Mouse (Mus musculus) mouse embryonic stem cell (cell line): Measurements from ENCODE around the gene Col6a5.

Experiments
- in situ Hi-C, 2 experiments: fragments of 300-500 bp; cut with MboI; formaldehyde crosslinking; loops; 1 replicate in 1 of 2; 3 replicates in 1 of 2; pipeline ENCODE4 v1.14.3; 2019 to 2020; ENCODE audit warnings: low sequenced_read_pairs in 2 of 2, low pct_unique_long_range_greater_than_20kb in 1 of 2, mixed read lengths in 1 of 2; ENCODE audit not compliant: unreplicated experiment in 1 of 2

Col6a5 gene

DNA sequence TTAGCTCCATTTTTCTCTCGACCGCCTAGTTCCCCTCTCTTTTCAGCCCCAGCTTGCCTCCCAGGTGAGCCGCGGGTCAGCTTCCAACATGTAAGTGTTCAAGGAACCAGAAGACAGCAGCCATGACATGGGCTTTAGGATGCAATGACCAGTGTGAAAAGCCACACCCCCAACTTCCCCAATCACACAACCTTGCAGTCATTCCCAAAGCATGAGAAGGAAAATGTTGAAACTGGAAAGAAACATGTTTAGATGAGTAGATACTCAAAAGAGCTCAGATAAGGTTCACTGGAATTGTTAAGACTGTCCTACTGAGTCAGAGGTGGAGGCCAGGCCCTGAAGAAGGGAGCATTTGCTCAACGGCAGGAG, 121.3 kb downstream of the Col6a5 start:
- in situ Hi-C loops = no loop called here

DNA sequence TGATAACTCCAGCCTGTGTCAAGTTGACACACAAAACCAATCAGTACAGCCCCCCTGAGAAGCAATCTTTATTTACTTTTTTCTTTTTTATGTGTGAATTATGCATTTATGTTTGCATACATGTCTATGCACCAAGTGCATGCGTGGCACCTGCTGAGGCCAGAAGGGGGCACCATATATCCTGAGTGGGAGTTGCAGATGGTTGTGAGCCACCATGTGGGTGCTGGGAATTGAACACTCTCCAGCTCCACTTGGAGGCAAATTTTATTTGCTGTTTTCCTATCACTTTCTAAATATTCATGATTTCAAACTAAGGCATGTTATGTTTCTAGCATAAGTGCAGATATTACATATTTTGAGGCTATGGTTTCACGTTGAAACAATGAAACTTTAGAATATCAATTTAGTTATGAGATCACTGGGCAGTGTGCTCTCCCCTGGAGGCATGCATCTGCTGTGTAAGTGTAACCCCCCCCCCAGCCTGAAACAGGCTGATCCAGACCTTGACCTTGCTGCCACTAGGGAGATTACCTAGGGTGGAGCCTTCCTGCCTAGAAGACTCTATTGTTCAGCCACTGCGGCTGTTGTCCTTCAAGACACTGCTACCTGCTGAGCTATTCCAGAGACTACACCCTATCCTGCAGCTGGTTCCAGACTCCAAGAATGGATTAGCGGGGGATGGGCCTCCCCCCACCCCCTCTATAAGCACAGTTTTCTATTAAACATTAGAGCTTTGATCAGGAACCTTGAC, 121.9 kb downstream of the Col6a5 start:
- in situ Hi-C loops = no loop called here

DNA sequence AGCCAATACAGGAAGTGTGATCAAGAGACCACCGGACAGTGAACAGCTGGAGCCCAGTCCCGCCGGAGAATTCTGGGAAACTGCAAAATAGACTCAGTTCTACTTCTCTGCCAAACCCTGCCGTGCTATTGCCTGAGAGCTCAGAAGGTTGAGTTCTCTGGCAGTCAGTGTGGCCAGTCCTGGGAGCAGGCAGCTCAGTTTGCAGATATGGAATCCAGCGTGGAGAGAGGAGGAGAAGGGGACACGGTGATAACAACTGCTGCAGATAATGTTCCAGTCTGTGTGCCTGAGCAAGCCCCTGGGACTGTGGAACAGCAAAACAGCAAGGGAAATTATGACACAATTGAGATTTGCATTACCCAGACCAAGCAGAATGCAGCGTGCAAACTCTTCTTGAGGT, 124.9 kb downstream of the Col6a5 start:
- in situ Hi-C loops = no loop called here

DNA sequence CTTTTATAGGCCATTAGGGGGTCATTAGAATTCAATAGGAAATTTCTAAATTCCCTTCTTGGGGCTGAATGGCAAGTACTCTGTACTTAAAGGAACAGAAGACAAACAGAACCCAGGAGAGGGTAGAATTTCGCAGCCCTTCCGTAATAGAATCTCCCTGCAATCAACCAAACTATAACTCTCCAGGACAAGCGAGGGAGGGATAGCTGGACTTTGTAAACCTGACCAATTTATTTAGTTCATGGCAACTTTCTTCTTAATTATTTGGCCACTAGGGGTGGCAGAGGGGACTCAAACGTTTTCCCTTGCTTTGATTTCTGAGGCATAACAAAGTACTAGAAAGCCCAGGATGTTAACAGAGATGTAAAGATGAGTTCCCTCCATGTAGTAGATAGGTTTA, 125.6 kb downstream of the Col6a5 start:
- in situ Hi-C loops = no loop called here

DNA sequence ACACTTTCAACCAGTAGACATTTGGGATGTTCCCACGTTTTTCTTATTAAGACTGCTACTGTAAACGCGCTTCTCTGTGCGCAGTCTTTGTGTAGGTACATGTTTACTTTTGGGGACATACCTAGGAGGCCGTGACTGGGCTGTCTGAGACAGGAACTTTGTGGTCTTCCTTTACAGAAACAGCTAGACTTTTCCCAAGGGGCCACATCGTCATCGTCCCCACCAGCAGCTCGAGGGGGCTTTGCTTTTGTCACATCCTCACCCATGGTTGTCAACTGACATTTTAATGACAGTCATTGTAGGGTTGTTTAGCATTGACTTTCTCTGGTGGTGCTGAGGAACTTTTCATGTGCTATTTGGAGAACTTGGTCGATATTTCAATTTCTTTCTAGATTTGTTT, 129.2 kb downstream of the Col6a5 start:
- in situ Hi-C loops = no loop called here

DNA sequence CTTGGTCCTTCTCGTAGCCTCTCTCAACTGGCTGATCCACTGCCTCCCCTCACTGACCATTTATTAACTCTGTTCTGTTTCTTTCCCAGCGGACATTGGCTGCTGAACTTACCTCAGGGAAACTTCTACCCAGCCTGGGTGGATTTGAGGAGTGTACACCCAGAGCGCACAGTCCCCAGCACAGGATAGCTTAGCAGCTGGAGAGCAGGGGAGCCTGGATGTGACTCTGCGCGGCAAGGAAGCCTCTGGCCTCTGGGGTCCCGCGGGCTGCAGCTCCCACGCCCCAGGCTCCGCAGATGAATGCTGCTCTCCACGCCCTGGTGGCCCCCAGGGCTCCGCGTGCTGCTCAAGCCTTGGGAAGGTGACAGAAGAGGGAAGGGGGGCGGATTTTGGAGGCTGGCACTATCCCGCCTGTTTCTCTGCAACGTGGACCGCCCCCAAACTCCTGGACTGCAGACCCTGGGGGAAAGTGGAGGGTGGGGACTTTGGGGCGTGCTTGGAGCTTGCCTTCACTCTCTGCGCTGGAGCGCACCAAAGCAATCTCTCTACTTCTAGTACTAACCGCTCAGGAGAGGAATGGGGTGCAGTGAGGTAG, 132.6 kb downstream of the Col6a5 start, which contains the start of gene Col6a6:
TSS of gene Col6a6 (minus strand) at position 370 of the 595 bp plus-strand sequence.
- in situ Hi-C loops = no loop called here

DNA sequence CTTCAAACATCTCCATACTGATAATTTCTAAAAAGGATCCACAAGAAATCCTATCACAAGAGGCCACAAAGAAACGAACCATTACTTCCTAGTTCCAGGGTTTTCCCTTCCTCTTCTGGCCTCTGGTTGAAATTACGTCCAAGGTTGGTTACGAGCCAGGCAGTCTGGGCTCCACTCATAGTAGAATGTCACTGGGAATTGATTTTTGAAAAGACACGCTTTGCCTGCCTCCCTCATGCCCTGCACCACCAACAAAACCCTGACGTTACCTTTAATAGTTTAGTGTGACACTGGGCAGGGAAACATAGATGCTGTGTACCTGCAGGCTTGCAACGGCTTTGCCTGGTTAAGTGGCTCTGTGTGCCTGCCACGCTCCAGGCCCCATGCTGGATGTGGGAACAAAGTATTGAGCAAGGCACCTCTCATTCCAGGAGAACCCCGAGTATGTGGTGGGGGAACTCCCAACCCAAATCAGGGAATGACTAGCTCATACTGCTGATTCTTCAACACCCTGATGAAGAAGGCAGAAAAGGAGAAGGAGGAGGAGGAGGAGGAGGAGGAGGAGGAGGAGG, 133.3 kb downstream of the Col6a5 start:
- in situ Hi-C loops = no loop called here

DNA sequence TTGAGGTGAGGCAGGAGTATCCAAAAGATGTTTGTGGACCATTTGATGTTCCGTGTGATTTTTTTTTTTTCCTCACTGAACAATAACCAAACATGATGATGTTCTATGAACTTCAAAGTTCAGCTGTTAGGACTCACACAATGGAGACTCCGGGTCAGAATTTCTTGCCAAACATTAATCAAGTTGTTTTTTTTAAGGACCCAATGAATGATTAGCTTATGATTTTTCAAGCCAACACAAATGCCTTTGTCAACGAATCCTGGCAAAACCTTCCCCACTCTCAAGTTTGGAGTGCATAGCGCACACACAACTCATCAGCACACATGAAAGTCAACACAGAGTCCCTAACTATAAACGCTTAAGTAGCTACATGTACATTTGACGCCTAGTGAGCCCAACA, 139.7 kb downstream of the Col6a5 start:
- in situ Hi-C loops = no loop called here

DNA sequence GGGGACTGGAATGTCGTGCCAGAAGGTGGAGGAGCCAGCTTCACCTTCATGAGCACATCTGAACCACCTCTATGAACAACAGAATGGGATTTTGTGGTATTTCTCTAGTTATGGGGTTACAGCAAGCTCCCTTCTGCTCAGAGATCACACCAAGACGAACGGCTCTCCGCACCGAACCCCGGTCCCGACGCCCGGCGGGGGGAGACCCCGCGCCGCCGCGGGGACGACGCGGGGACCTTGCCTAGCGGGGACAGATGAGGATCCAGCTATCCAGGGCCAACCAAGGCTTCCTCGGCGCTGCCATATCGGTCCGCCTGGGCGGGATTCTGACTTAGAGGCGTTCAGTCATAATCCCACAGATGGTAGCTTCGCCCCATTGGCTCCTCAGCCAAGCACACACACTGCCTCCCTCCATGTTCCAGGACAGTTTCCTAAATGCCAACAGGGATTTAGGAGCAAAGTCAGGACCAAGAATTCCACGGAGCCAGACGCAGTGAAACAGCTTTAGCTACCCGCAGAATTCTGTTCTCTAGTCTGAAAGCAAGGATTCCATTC, 141.2 kb downstream of the Col6a5 start:
- in situ Hi-C loops = no loop called here

DNA sequence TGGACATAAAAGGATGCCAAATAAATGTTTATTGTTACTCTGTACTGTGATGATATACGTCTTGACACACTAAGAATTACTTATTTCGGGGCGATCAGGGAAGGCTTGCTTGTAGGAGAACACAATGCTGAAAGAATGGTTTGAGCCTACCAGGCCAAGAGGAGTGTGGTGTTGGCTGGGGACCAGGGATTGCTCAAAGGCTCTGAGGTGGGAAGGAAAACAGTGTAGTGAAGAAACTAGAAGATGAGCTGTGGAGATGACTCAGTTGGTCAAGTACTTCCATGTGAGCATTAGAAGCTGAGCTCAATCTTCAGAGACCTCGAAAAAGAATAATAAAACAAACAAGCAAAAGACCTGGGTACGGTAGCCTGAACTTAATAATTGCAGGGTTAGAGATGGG, 146.0 kb downstream of the Col6a5 start:
- in situ Hi-C loops = no loop called here

DNA sequence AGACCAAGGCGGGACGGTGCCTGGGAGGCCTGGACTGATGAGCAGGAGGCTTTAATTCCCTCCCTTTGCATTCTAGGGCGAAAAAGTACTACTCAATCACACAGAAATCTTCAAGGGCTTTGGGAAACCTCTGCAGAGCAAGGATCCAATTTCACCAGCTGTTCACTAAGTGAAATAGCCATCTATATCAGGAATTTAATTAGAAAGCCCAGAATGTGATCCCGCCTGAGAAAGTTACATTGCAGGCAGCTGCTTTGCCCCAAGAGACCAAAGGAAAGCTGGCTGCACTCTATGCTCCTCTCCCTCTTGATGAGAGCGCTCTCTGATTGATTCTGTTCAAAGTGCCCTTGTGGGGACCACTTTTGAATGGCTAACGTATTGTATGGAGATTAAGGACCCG, 149.0 kb downstream of the Col6a5 start:
- in situ Hi-C loops = no loop called here

DNA sequence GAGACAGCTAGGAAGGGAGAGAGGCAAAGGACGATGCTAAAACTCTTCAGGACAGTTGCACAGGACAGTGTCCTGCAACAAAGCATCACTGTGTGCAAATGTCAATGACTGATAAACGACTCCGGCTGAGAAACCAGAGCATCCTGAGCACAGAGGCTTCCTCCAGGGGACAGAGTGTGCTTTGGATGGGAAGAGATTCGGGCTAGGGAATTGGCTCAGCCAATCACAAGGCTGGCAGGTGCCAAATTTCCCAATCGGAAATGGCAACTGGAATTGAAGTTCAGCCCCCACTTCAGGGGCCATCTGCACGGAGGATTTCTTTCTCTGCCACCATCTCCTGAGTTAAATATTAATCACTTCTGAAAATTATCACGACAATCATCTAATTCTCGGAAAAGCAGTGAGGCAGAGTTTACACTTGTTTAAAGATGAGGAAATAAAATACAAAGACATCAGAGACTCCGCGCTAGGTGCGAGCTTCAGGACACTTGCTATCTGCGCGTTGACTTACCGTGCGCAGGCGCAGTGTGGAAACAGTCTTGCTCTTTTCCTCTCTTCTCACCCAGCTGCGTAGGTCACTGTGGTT, 151.4 kb downstream of the Col6a5 start:
- in situ Hi-C loops = no loop called here
